Comparison of ENCODE assay signal across 16 mouse cellular contexts in the genomic region with DNA sequence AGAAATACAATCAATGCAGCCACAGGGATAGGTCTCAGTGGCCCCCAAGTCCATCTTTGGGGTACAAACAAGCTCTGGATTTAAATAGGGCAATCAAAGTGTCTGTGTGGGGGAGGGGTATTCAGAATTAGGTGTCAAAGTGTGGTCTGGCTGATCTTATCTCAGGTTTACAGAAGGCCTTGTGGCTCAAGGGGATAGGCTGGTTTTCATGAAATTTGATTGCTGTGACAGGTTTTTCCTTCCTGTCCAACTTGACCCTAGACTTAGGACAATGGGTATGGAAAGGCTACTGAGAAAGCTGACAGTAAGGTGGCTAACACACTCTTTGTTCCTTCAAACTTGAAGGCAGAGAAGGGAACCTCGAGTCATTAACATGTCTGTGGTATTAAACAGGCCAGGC.
DNase-seq lines count a peak whose midpoint lies in the region; ATAC-seq and TF ChIP-seq lines count a peak whose summit lies in the region.
"Had no signal": no experiment of that assay in that cellular context is flagged by ENCODE, and none has a peak within 500 bp of the region (broad histone marks: within the 10 kb centered on the region; RNA-seq: fewer than 3 reads in every experiment).

No protein-coding gene starts in this region.

- H3K9ac ChIP-seq in hindbrain, postnatal 0 days (replicated peaks; ENCODE audit: low read length), result no peak overlapping the region
- H3K9ac ChIP-seq in forebrain, embryonic 13.5 days, result no peak overlapping the region
- no peak overlapping the region for H3K9ac ChIP-seq in neural tube, embryonic 12.5 days
- H3K9ac ChIP-seq: liver, embryonic 15.5 days had no signal

- DNase-seq in hindbrain, embryonic 10.5 days (ENCODE audit: low spot score), result no peak
- no peak for DNase-seq in hindbrain, postnatal 0 days (ENCODE audit: low spot score)
- DNase-seq in limb, embryonic 10.5 days (ENCODE audit: low spot score), result no peak
- DNase-seq in frontal cortex, postnatal 10 days (ENCODE audit: low spot score in 2 of 2), result no peak
- no peak for DNase-seq in gastrocnemius, postnatal 36 days
- no peak for DNase-seq in right cerebral cortex, postnatal 25 days
- DNase-seq: cerebellum, postnatal 36 days; heart, adult 11 months had no signal

- H3K27ac ChIP-seq in hindbrain, embryonic 10.5 days, result peak overlapping the region; percentile 97
- no peak overlapping the region for H3K27ac ChIP-seq in hindbrain, postnatal 0 days
- peak overlapping the region; percentile 96 for H3K27ac ChIP-seq in forebrain, embryonic 13.5 days
- H3K27ac ChIP-seq in limb, embryonic 10.5 days, result peak overlapping the region; percentile 96
- peak overlapping the region; percentile 97 for H3K27ac ChIP-seq in neural tube, embryonic 12.5 days
- H3K27ac ChIP-seq: left cerebral cortex, adult 2 months; liver, embryonic 15.5 days; macrophage; stomach, postnatal 0 days had no signal

- no peaks in the 10 kb centered on the region for H3K36me3 ChIP-seq in hindbrain, embryonic 10.5 days
- H3K36me3 ChIP-seq in hindbrain, postnatal 0 days (ENCODE audit: insufficient read depth, low read length), result no peaks in the 10 kb centered on the region
- no peaks in the 10 kb centered on the region for H3K36me3 ChIP-seq in forebrain, embryonic 13.5 days (ENCODE audit: poor library complexity, severe bottlenecking)
- no peaks in the 10 kb centered on the region for H3K36me3 ChIP-seq in limb, embryonic 10.5 days
- no peaks in the 10 kb centered on the region for H3K36me3 ChIP-seq in neural tube, embryonic 12.5 days
- H3K36me3 ChIP-seq: liver, embryonic 15.5 days had no signal

- no peaks in the 10 kb centered on the region; the same call in 1 of the 2 replicates for H3K27me3 ChIP-seq in hindbrain, embryonic 10.5 days (ENCODE audit: insufficient read depth, poor library complexity, severe bottlenecking)
- H3K27me3 ChIP-seq in hindbrain, postnatal 0 days (ENCODE audit: insufficient read depth, low read length), result no peaks in the 10 kb centered on the region
- no peaks in the 10 kb centered on the region for H3K27me3 ChIP-seq in forebrain, embryonic 13.5 days
- H3K27me3 ChIP-seq in limb, embryonic 10.5 days (ENCODE audit: low read depth, poor library complexity, severe bottlenecking), result no peaks in the 10 kb centered on the region
- H3K27me3 ChIP-seq in neural tube, embryonic 12.5 days (replicated peaks), result no peaks in the 10 kb centered on the region
- H3K27me3 ChIP-seq: liver, embryonic 15.5 days had no signal

- 0 out of 2 replicates have a peak, but pooled peaks cover 4% of the 10 kb centered on the region for H3K9me3 ChIP-seq in hindbrain, embryonic 10.5 days
- H3K9me3 ChIP-seq in hindbrain, postnatal 0 days (ENCODE audit: low read length), result no peaks in the 10 kb centered on the region
- H3K9me3 ChIP-seq in forebrain, embryonic 13.5 days (replicated peaks), result no peaks in the 10 kb centered on the region
- H3K9me3 ChIP-seq in limb, embryonic 10.5 days (replicated peaks), result no peaks in the 10 kb centered on the region
- H3K9me3 ChIP-seq in neural tube, embryonic 12.5 days, result no peaks in the 10 kb centered on the region
- H3K9me3 ChIP-seq: liver, embryonic 15.5 days had no signal

- H3K4me1 ChIP-seq in hindbrain, embryonic 10.5 days (replicated peaks), result peaks cover 56% of the 10 kb centered on the region
- H3K4me1 ChIP-seq in hindbrain, postnatal 0 days (ENCODE audit: insufficient read depth, low read length), result peaks cover 13% of the 10 kb centered on the region; the same call in 1 of the 2 replicates
- H3K4me1 ChIP-seq in forebrain, embryonic 13.5 days, result peaks cover 41% of the 10 kb centered on the region
- peaks cover 62% of the 10 kb centered on the region for H3K4me1 ChIP-seq in limb, embryonic 10.5 days
- peaks cover 37% of the 10 kb centered on the region for H3K4me1 ChIP-seq in neural tube, embryonic 12.5 days
- H3K4me1 ChIP-seq: liver, embryonic 15.5 days had no signal

- H3K4me2 ChIP-seq in hindbrain, postnatal 0 days (ENCODE audit: low read depth, low read length), result no peak overlapping the region
- H3K4me2 ChIP-seq in forebrain, embryonic 13.5 days, result no peak overlapping the region
- H3K4me2 ChIP-seq in neural tube, embryonic 12.5 days (replicated peaks), result no peak overlapping the region
- H3K4me2 ChIP-seq: liver, embryonic 15.5 days had no signal

- intact Hi-C loops in gastrocnemius, postnatal 36 days (cut with DNase I), result loop anchor here (10.0 kb wide), 1 partner anchor 605 kb away; no protein-coding TSS in a partner anchor

- 44% methylated on average over 1 of the region's 1 CpGs for WGBS in hindbrain, embryonic 10.5 days
- WGBS in hindbrain, postnatal 0 days, result 53% methylated on average over 1 of the region's 1 CpGs
- WGBS in forebrain, embryonic 13.5 days, result 23% methylated on average over 1 of the region's 1 CpGs
- 49% methylated on average over 1 of the region's 1 CpGs for WGBS in limb, embryonic 10.5 days
- WGBS in neural tube, embryonic 12.5 days, result 42% methylated on average over 1 of the region's 1 CpGs

- ATAC-seq in hindbrain, postnatal 0 days, result no peak
- no peak for ATAC-seq in forebrain, embryonic 13.5 days
- ATAC-seq in neural tube, embryonic 12.5 days (ENCODE audit: low FRiP score, low read depth), result no peak
- ATAC-seq: inflammation-experienced regulatory T-cells, adult 6 months had no signal

- H3K4me3 ChIP-seq in hindbrain, embryonic 10.5 days, result no peak overlapping the region
- H3K4me3 ChIP-seq in hindbrain, postnatal 0 days (ENCODE audit: low read length), result no peak overlapping the region
- H3K4me3 ChIP-seq in forebrain, embryonic 13.5 days, result no peak overlapping the region
- H3K4me3 ChIP-seq in limb, embryonic 10.5 days, result no peak overlapping the region
- no peak overlapping the region for H3K4me3 ChIP-seq in neural tube, embryonic 12.5 days
- H3K4me3 ChIP-seq: erythroblast, embryonic 14.5 days; left cerebral cortex, adult 2 months; liver, embryonic 15.5 days had no signal

- no peak for TF ChIP-seq CTCF in hindbrain, postnatal 0 days (IDR thresholded peaks at IDR 0.05; ENCODE audit: low read depth)
